Mouse (Mus musculus) spleen, adult 2 months (tissue): ENCODE measurements around the gene Bpifb4. TPM values are rescaled to one million over a fixed set of nuclear protein-coding genes. Genes with fewer than 3 reads are reported as not detected.

Experiments used
- DNase-seq, 2 experiments: peaks; one replicate each; pipeline versions ENCODE4 v3.0.0 to v3.0.0-alpha.2; 2012 to 2021; ENCODE audit warnings: low spot score in 2 of 2, low read depth in 1 of 2
- H3K27ac ChIP-seq: fragments of 200-500 bp; 2 replicates; pipeline ENCODE4 v1.5.1; 2012; ENCODE audit warnings: low read length, inconsistent platforms; ENCODE audit not compliant: insufficient read depth
- H3K27me3 ChIP-seq: fragments of 200-500 bp; 2 replicates; pipeline ENCODE4 v1.6.1; 2012; ENCODE audit warnings: mild to moderate bottlenecking, moderate library complexity, low read length, inconsistent platforms; ENCODE audit not compliant: control insufficient read depth, insufficient read depth
- H3K36me3 ChIP-seq: fragments of 200-500 bp; 2 replicates; pipeline ENCODE4 v1.6.1; 2012; ENCODE audit warnings: mild to moderate bottlenecking, low read length, inconsistent platforms; ENCODE audit not compliant: control insufficient read depth, insufficient read depth
- H3K4me1 ChIP-seq: fragments of 200-500 bp; 2 replicates; pipeline ENCODE4 v1.6.1; 2011; ENCODE audit warnings: inconsistent platforms; ENCODE audit not compliant: control insufficient read depth, insufficient read depth, insufficient read length
- H3K4me3 ChIP-seq: fragments of 200-500 bp; 2 replicates; pipeline ENCODE4 v1.5.1; 2011; ENCODE audit warnings: mild to moderate bottlenecking, inconsistent platforms; ENCODE audit not compliant: insufficient read depth, insufficient read length; ENCODE audit errors: extremely low read depth
- CTCF ChIP-seq: fragments of 200-500 bp; IDR thresholded peaks from 2 replicates; pipeline ENCODE4 v1.5.1; 2011; ENCODE audit warnings: mild to moderate bottlenecking, inconsistent platforms; ENCODE audit not compliant: insufficient read depth, insufficient read length, insufficient replicate concordance; ENCODE audit errors: extremely low read depth
- POLR2A ChIP-seq: fragments of 200-500 bp; IDR thresholded peaks from 2 replicates; pipeline ENCODE4 v1.6.1; 2011; ENCODE audit warnings: low read depth, low read length, inconsistent platforms
- WGBS: fragments of 180-500 bp; shearing (Covaris S2); methylation state at CpG from one replicate; pipeline ENCODE4 v1.1.7; 2018; 5-methylcytosine and 5-hydroxymethylcytosine counted together
- polyA plus RNA-seq: library from polyadenylated mRNA; depleted of rRNA; stranded (reverse); fragments of >200 nt; gene quantifications from 2 replicates; pipeline ENCODE4 v1.2.3, GENCODE M21; 2012; rRNA removed

Bpifb4 gene
- polyA plus RNA-seq, 1 experiment: not detected

DNA sequence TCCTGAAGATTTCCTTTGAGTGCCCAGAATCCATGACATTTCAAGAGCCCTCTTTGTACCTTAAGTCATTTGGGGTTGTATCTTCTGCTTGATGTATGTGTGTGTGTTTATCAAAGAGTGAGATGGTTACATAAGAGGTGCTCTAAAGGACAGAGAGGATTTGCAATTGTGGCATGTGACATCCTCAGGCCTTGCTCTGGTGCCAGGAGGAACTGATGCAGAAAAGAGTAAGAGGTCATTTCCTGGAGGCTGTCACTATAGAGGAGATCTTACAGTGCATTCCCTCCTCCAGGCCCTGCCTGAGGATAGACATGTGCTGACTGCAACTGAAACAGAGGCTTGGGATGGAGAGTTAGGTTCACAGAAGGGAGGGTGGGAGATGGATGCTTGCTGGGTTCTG, 63.0 kb downstream of the Bpifb4 start:
- Histone ChIP-seq H3K4me1 (no peaks in the 10 kb centered on the region), H3K27ac (no peak overlapping the region), H3K27me3 (no peaks in the 10 kb centered on the region), H3K4me3 (no peak overlapping the region), H3K36me3 (no peaks in the 10 kb centered on the region)
- TF ChIP-seq CTCF: no peak
- no peak for TF ChIP-seq POLR2A
- no peak for DNase-seq

DNA sequence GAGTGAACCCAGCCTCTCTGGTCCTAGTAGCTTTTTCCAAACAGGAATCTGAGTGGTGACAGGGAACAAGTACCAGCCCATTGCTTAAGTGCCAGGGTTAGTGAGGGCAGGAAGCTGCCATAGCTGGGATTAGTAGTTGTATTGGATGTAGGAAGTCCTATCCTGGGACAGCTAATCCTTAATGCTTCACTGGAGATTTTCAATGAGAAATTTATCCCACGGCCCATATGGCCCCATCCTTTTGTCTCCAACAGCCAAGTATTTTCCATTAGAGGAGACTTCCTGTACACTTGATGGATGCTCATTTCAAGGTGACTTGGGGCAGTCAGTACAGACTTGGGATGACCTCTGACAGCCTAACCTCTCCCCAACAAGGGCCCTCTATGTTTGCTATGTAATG, 66.4 kb downstream of the Bpifb4 start:
- Histone ChIP-seq H3K4me1 (no peaks in the 10 kb centered on the region), H3K4me3 (no peak overlapping the region), H3K27ac (no peak overlapping the region), H3K27me3 (no peaks in the 10 kb centered on the region), H3K36me3 (no peaks in the 10 kb centered on the region)
- WGBS: 80% methylated on average over 1 of the region's 1 CpGs
- no peak for DNase-seq
- TF ChIP-seq CTCF (no peak), POLR2A (no peak)

DNA sequence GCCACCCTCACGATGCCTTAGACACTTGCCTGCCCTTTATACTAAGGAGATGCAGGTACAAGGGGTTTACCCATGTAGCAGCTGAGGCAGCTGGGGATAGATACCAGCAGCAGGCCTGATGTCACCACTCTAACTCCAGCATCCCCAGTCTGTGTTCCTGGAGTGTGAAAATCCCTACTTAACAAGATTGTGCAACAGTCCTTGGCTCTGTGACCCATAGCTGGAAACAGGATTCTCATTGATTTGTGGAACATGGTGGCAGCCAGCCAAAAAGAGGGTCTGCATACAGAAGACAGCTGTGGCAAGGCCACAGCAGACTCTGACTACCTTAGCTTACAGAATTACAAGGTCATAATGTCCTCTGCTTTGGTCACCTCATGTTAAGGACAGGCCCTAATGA, 67.1 kb downstream of the Bpifb4 start:
- DNase-seq: no peak
- no peaks in the 10 kb centered on the region for H3K27me3 ChIP-seq
- 74% methylated on average over 1 of the region's 1 CpGs for WGBS
- H3K36me3 ChIP-seq: no peaks in the 10 kb centered on the region
- no peak for TF ChIP-seq CTCF
- no peak for TF ChIP-seq POLR2A
- no peaks in the 10 kb centered on the region for H3K4me1 ChIP-seq
- H3K4me3 ChIP-seq: no peak overlapping the region
- no peak overlapping the region for H3K27ac ChIP-seq

DNA sequence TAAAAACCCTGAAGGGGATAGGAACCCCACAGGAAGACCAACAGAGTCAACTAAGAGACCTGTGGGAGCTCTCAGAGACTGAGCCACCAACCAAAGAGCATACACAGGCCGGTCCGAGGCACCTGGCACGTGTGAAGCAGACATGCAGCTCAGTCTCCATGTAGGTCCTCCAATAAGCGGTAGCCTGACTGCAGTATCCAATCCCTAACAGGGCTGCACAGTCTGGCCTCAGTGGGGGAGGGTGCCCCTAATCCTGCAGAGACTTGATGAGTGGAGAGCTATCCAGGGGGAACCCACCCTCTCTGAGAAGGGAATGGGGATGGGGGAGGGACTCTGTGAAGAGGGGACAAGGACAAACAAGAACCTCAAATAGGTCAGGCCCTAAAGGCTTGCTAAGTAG, 67.7 kb downstream of the Bpifb4 start:
- no peaks in the 10 kb centered on the region for H3K27me3 ChIP-seq
- TF ChIP-seq POLR2A (no peak), CTCF (no peak)

DNA sequence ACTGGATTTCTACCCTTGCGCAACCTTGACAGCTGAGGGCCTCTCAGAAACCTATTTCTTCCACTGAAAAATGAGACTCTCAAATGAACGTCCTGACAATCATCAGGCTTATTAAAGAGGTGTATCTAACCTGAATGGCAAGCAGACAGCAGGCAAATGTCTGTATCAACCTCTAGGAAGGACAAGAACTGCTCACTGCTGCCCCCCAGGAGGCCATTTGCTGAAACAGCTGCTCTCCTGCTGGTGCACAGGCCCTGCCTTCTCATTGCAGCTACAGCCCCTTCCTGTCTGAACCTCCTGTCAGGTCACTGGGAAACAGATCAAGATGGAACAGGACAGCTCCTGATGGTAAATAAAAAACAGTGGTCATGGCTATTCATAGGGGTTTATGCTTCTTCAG, 68.3 kb downstream of the Bpifb4 start:
- TF ChIP-seq CTCF (no peak), POLR2A (no peak)
- DNase-seq: no peak
- Histone ChIP-seq H3K4me3 (no peak overlapping the region), H3K4me1 (no peaks in the 10 kb centered on the region), H3K27ac (no peak overlapping the region), H3K36me3 (no peaks in the 10 kb centered on the region), H3K27me3 (no peaks in the 10 kb centered on the region)
- WGBS: 69% methylated on average over 2 of the region's 2 CpGs

More for the DNA sequence above, 67.7 kb downstream of the Bpifb4 start:
- 88% methylated on average over 4 of the region's 4 CpGs for WGBS
- no peaks in the 10 kb centered on the region for H3K4me1 ChIP-seq
- no peak for DNase-seq
- H3K36me3 ChIP-seq: no peaks in the 10 kb centered on the region
- H3K27ac ChIP-seq: no peak overlapping the region
- H3K4me3 ChIP-seq: no peak overlapping the region

DNA sequence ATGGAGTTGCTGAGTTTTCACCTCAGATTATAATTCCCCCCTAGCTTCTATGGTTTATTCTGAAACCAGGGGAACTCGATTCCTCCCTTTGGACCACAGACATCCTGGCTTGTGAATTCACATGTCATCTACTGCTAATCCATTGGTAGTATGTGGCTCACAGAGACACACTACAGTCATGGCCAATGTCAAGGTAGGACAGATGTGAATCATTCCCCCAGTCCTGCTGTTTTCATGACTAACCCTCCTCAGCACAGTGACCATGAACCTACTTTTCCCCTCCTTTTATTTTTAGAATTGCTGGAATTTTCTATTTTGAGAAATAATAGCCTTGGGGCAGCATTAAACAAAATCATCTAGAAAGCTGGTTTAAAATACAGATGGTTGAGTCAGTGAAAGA, 69.4 kb downstream of the Bpifb4 start:
- H3K27me3 ChIP-seq: no peaks in the 10 kb centered on the region
- no peak for DNase-seq
- no peaks in the 10 kb centered on the region for H3K4me1 ChIP-seq
- TF ChIP-seq CTCF: no peak
- TF ChIP-seq POLR2A: no peak
- no peak overlapping the region for H3K4me3 ChIP-seq
- no peaks in the 10 kb centered on the region for H3K36me3 ChIP-seq
- no peak overlapping the region for H3K27ac ChIP-seq
- WGBS: 64% methylated on average over 1 of the region's 1 CpGs

DNA sequence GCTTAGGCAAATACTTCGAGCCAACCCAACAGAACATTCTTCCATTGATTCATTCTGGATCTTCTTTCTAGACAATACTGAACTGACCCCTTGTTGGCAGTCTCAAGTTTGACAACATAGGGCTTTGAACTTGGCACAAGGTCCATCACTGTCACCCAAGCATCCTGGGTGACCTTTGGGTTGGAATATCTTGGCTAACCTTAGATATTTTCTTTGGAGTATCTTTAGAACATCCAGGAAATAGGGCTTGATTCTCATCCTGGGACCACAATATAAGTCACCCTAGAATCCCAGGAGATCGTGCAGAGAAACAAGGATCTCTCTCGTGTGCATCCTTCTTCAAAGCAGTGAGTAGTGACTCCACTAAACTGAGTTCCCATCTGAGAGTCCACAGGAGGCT, 70.0 kb downstream of the Bpifb4 start, which contains the start of gene Bpifa2:
TSS of gene Bpifa2 (plus strand) at position 301 of the 400 bp plus-strand sequence.
- H3K27me3 ChIP-seq: no peaks in the 10 kb centered on the region
- WGBS: 81% methylated on average over 3 of the region's 3 CpGs
- H3K4me1 ChIP-seq: no peaks in the 10 kb centered on the region
- no peak within 1 kb of the TSS for H3K27ac ChIP-seq
- no peak for TF ChIP-seq POLR2A
- no peak for TF ChIP-seq CTCF
- H3K36me3 ChIP-seq: no peaks in the 10 kb centered on the region
- no peak within 1 kb of the TSS for H3K4me3 ChIP-seq
- DNase-seq: no peak

Other genes starting within 250 kb of the Bpifb4 start
- 0.07 and 0.12 TPM in 2 replicates for gene Dnmt3c, start 241.6 kb upstream of the Bpifb4 start, polyA plus RNA-seq
- 5.0 and 5.1 TPM in 2 replicates for gene Mapre1, start 196.9 kb upstream of the Bpifb4 start, polyA plus RNA-seq
- 0.22 and 0.26 TPM in 2 replicates for gene Efcab8, start 158.3 kb upstream of the Bpifb4 start, polyA plus RNA-seq
- gene Sun5, start 67.1 kb upstream of the Bpifb4 start, polyA plus RNA-seq: not detected in 2 replicates
- gene Bpifb2, start 63.2 kb upstream of the Bpifb4 start, polyA plus RNA-seq: 0.20 and 0.25 TPM in 2 replicates
- gene Bpifb6, start 37.8 kb upstream of the Bpifb4 start, polyA plus RNA-seq: not detected in 2 replicates
- gene Bpifb3, start 20.0 kb upstream of the Bpifb4 start, polyA plus RNA-seq: 0.16 and 0.68 TPM in 2 replicates
- gene Bpifa6, start 36.7 kb downstream of the Bpifb4 start, polyA plus RNA-seq: not detected in 2 replicates
- not detected in 2 replicates for gene Bpifa2, start 70.1 kb downstream of the Bpifb4 start, polyA plus RNA-seq
- gene Bpifa3, start 192.1 kb downstream of the Bpifb4 start, polyA plus RNA-seq: not detected in 2 replicates
- gene Bpifa1, start 204.7 kb downstream of the Bpifb4 start, polyA plus RNA-seq: not detected in 2 replicates
- not detected in 2 replicates for gene Bpifa5, start 224.4 kb downstream of the Bpifb4 start, polyA plus RNA-seq